Mouse (Mus musculus) liver, adult 2 months (tissue): Measurements from ENCODE around the gene Calr3.

Source experiments
- CTCF ChIP-seq: fragments of 200-500 bp; IDR thresholded peaks from 2 replicates; pipeline ENCODE4 v1.5.1; 2011; ENCODE audit warnings: low read depth, low read length, control low read depth
- POLR2A ChIP-seq: fragments of 200-500 bp; IDR thresholded peaks from 2 replicates; pipeline ENCODE4 v1.6.1; 2011; ENCODE audit warnings: low read length, control low read depth; ENCODE audit not compliant: insufficient read depth; ENCODE audit errors: extremely low read depth

DNA sequence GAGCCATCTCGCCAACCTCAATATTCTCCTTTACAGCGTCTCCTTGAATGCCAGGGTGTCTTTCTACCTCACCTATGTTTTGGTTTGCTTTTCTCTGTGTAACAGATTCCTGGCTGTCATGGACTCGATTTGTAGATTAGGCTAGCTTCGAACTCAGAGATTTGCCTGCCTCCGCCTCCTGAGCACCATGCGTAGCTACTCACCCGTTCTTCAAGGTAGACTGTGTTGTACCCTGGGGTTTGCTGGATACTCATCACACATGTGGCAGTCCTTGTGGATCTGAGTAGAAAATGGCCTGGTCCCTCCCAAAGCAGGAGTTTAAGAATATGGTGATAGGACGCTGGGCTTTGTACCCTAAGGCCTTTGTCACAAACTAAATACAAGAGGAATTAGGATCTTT lies 49.7 kb upstream of the Calr3 start:
- TF ChIP-seq POLR2A (no peak), CTCF (no peak)
